Mouse (Mus musculus) right cerebral cortex, postnatal 10 days (tissue): ENCODE results near the gene Akna.
A peak's percentile ranks its signal among the peaks of the same experiment; 100 is the strongest.

ENCODE experiments used
- DNase-seq, 2 experiments: peaks; one replicate each; pipeline ENCODE4 v3.0.0; 2021; ENCODE audit warnings: low spot score in 2 of 2

Gene Akna

GRCm38 (mm10) chr4:63403040-63403959 is at the start of gene Akna:
Akna (minus strand) TSS chr4:63403354.
- peak; percentile 89 for DNase-seq

- DNase-seq: no peak
These were observed 49.4 kb upstream of the Akna start for GRCm38 (mm10) chr4:63452555-63452954.

GRCm38 (mm10) chr4:63450551-63450950 is 47.4 kb upstream of the Akna start:
- DNase-seq: no peak

GRCm38 (mm10) chr4:63444362-63445066 is 41.4 kb upstream of the Akna start:
- DNase-seq: no peak

GRCm38 (mm10) chr4:63443101-63443500 is 39.9 kb upstream of the Akna start:
- no peak for DNase-seq

- no peak for DNase-seq
These were observed 38.5 kb upstream of the Akna start for GRCm38 (mm10) chr4:63441616-63442015.

- DNase-seq: no peak
These were observed 37.1 kb upstream of the Akna start for GRCm38 (mm10) chr4:63440262-63440661.

GRCm38 (mm10) chr4:63437968-63438367 is 34.8 kb upstream of the Akna start:
- no peak for DNase-seq

- no peak for DNase-seq
These were observed 34.1 kb upstream of the Akna start for GRCm38 (mm10) chr4:63437119-63437815.

- DNase-seq: no peak
These were observed 32.2 kb upstream of the Akna start for GRCm38 (mm10) chr4:63435402-63435801.

GRCm38 (mm10) chr4:63431098-63431497 is 27.9 kb upstream of the Akna start:
- DNase-seq: no peak

GRCm38 (mm10) chr4:63430357-63430756 is 27.2 kb upstream of the Akna start:
- no peak for DNase-seq

GRCm38 (mm10) chr4:63426308-63426707 is 23.2 kb upstream of the Akna start:
- no peak for DNase-seq

GRCm38 (mm10) chr4:63423811-63424210 is 20.7 kb upstream of the Akna start:
- no peak for DNase-seq

- DNase-seq: no peak
These were observed 20.1 kb upstream of the Akna start for GRCm38 (mm10) chr4:63423231-63423630.

GRCm38 (mm10) chr4:63420143-63420920 is 17.2 kb upstream of the Akna start:
- DNase-seq: peak; percentile 60 to 78

- DNase-seq: no peak
These were observed 15.1 kb upstream of the Akna start for GRCm38 (mm10) chr4:63418270-63418669.

- DNase-seq: peak; percentile 86 to 90
These were observed 14.3 kb upstream of the Akna start for GRCm38 (mm10) chr4:63417318-63417957.

GRCm38 (mm10) chr4:63414951-63415350 is 11.8 kb upstream of the Akna start:
- DNase-seq: no peak

GRCm38 (mm10) chr4:63411222-63411621 is 8.1 kb upstream of the Akna start:
- DNase-seq: no peak

GRCm38 (mm10) chr4:63410583-63410934 is 7.4 kb upstream of the Akna start:
- peak; percentile 96 to 97 for DNase-seq
